Mouse (Mus musculus): ENCODE results near the gene Zmiz2. TPM values are rescaled to one million over a fixed set of nuclear protein-coding genes. Genes with fewer than 3 reads are reported as not detected.

The Zmiz2 gene
- total RNA-seq (2012; rRNA removed), result 33.1 and 46.3 TPM in 2 replicates
- total RNA-seq (2014; rRNA removed), result 8.5 and 10.6 TPM in 2 replicates
- polyA plus RNA-seq (2012; ENCODE audit: insufficient read length, low read depth), result 197 and 238 TPM in 2 replicates

- in situ Hi-C loops (cut with MboI; ENCODE audit: low pct_ligation_motif_present, low pct_unique_long_range_greater_than_20kb, low sequenced_read_pairs), result no loop called here
- no peaks in the 10 kb centered on the region for H3K27me3 ChIP-seq (replicated peaks)
- no peaks in the 10 kb centered on the region for H3K9me3 ChIP-seq (replicated peaks; ENCODE audit: low read length)
- dilution Hi-C loops (cut with MboI; ENCODE audit: extremely low pct_ligation_motif_present, extremely low pct_unique_long_range_greater_than_20kb, low sequenced_read_pairs), result no loop called here
- peak within 1 kb of the TSS; percentile 89 for H3K27ac ChIP-seq (ENCODE audit: insufficient read depth, low read depth)
- DNase-seq (ENCODE audit: extremely low read depth), result peak; percentile 89
- peaks cover 1 to 17% of the 10 kb centered on the region in 2 experiments for H3K36me3 ChIP-seq (replicated peaks in 1 of 2; ENCODE audit: control insufficient read depth in 1 of 2, insufficient read depth in 1 of 2, low read length in 1 of 2)
- peak within 1 kb of the TSS; percentile 76 to 99 (median 79) for H3K4me3 ChIP-seq (replicated peaks in 1 of 3; ENCODE audit: low read depth in 2 of 3, low read length in 2 of 3, poor library complexity in 1 of 3)
- peaks cover 11 to 35% of the 10 kb centered on the region in 2 experiments for H3K4me1 ChIP-seq (ENCODE audit: control insufficient read depth in 1 of 2, insufficient read depth in 2 of 2)
- peak within 1 kb of the TSS; percentile 53 for H3K9ac ChIP-seq (ENCODE audit: insufficient read depth, low read depth)
- peak within 1 kb of the TSS; percentile 73 for H3K4me2 ChIP-seq (ENCODE audit: insufficient read depth, low read depth, poor library complexity, severe bottlenecking)
- H3K79me2 ChIP-seq (replicated peaks; ENCODE audit: control insufficient read depth, extremely low read depth, insufficient read depth, poor library complexity, severe bottlenecking), result peaks cover 42% of the 10 kb centered on the region
- TF ChIP-seq POLR2A (IDR thresholded peaks at IDR 0.05; ENCODE audit: low read depth, low read length) (peak; percentile 95), ELF1 (IDR thresholded peaks at IDR 0.05; ENCODE audit: low read depth, low read length) (peak; percentile 93), HCFC1 (IDR thresholded peaks at IDR 0.05; ENCODE audit: low read depth, low read length) (peak; percentile 73), TBP (conservative IDR thresholded peaks at IDR 0.05; ENCODE audit: low read depth, low read length) (peak; percentile 81; the same call in 1 of the 2 replicates), KAT2A (IDR thresholded peaks at IDR 0.05; ENCODE audit: insufficient replicate concordance, low read length) (0 out of 2 replicates have a peak, but pooled peaks have one; percentile 30), MXI1 (IDR thresholded peaks at IDR 0.05; ENCODE audit: low read depth, low read length) (peak; percentile 71), IRF4 (IDR thresholded peaks at IDR 0.05; ENCODE audit: low read depth, low read length) (peak; percentile 40), NRF1 (IDR thresholded peaks at IDR 0.05; ENCODE audit: low read depth, low read length) (peak; percentile 53), MEF2A (IDR thresholded peaks at IDR 0.05; ENCODE audit: borderline replicate concordance, low read depth, low read length) (peak; percentile 63), USF2 (conservative IDR thresholded peaks at IDR 0.05; ENCODE audit: low read depth, low read length) (no peak), MAX (IDR thresholded peaks at IDR 0.05; ENCODE audit: low read length) (peak; percentile 55; the same call in 1 of the 2 replicates), UBTF (IDR thresholded peaks at IDR 0.05; ENCODE audit: low read depth, low read length) (peak; percentile 94; the same call in 1 of the 2 replicates), ZMIZ1 (IDR thresholded peaks at IDR 0.05; ENCODE audit: low read depth, low read length) (peak; percentile 69), JUND (conservative IDR thresholded peaks at IDR 0.05; ENCODE audit: low read depth, low read length) (no peak), ETS1 (conservative IDR thresholded peaks at IDR 0.05; ENCODE audit: low read depth, low read length) (no peak; the same call in 1 of the 2 replicates), CHD1 (IDR thresholded peaks at IDR 0.05; ENCODE audit: low read depth, low read length) (no peak), ZC3H11A (IDR thresholded peaks at IDR 0.05; ENCODE audit: low read depth, low read length) (no peak), NELFE (IDR thresholded peaks at IDR 0.05; ENCODE audit: low read depth, low read length) (peak; percentile 93), ZNF384 (IDR thresholded peaks at IDR 0.05; ENCODE audit: low read depth, low read length) (no peak; the same call in 1 of the 2 replicates), CTCF (conservative IDR thresholded peaks at IDR 0.05 in 1 of 2, IDR thresholded peaks at IDR 0.05 in 1 of 2; ENCODE audit: low read depth in 2 of 2, low read length in 2 of 2) (no peak), POLR2AphosphoS2 (IDR thresholded peaks at IDR 0.05; ENCODE audit: low read depth, low read length) (peak; percentile 89), SMC3 (IDR thresholded peaks at IDR 0.05; ENCODE audit: low read depth, low read length) (no peak), TCF12 (IDR thresholded peaks at IDR 0.05; ENCODE audit: low read depth, low read length) (peak; percentile 78; the same call in 1 of the 2 replicates), ZKSCAN1 (IDR thresholded peaks at IDR 0.05; ENCODE audit: borderline replicate concordance, low read depth, low read length) (no peak), BHLHE40 (IDR thresholded peaks at IDR 0.05; ENCODE audit: low read depth, low read length) (no peak)
Observed at GRCm38 (mm10) chr11:6388726-6389413, at the start of gene Zmiz2. TSS of gene Zmiz2 (plus strand) at chr11:6389074.
